Mouse (Mus musculus) small intestine, adult 2 months (tissue): Measurements from ENCODE around the gene Gm38431. TPM values are rescaled to one million over a fixed set of nuclear protein-coding genes. Genes with fewer than 3 reads are reported as not detected.

Source experiments
- H3K27ac ChIP-seq: fragments of 200-500 bp; 2 replicates; pipeline ENCODE4 v1.5.1; 2012; ENCODE audit warnings: low read depth, low read length, control low read depth, inconsistent platforms; ENCODE audit not compliant: insufficient read depth
- H3K27me3 ChIP-seq: fragments of 200-500 bp; 2 replicates; pipeline ENCODE4 v1.6.1; 2012; ENCODE audit warnings: mild to moderate bottlenecking, moderate library complexity, low read length, inconsistent platforms; ENCODE audit not compliant: control insufficient read depth, insufficient read depth
- H3K36me3 ChIP-seq: fragments of 200-500 bp; 2 replicates; pipeline ENCODE4 v1.6.1; 2012; ENCODE audit warnings: mild to moderate bottlenecking, low read length, control low read depth, inconsistent platforms; ENCODE audit not compliant: control insufficient read depth, insufficient read depth
- H3K4me1 ChIP-seq: fragments of 200-500 bp; 2 replicates; pipeline ENCODE4 v1.6.1; 2012; ENCODE audit warnings: low read length, inconsistent platforms, mixed read lengths; ENCODE audit not compliant: control insufficient read depth, insufficient read depth, insufficient read length
- H3K4me3 ChIP-seq: fragments of 200-500 bp; 2 replicates; pipeline ENCODE4 v1.5.1; 2012; ENCODE audit warnings: low read depth, mild to moderate bottlenecking, control low read depth, inconsistent platforms, low read length, moderate library complexity
- CTCF ChIP-seq: fragments of 200-500 bp; IDR thresholded peaks from 2 replicates; pipeline ENCODE4 v1.5.1; 2012; ENCODE audit warnings: low read depth, mild to moderate bottlenecking, control low read depth, inconsistent platforms, low read length, moderate library complexity, mixed read lengths; ENCODE audit not compliant: insufficient replicate concordance, insufficient read length; ENCODE audit errors: extremely low read depth
- POLR2A ChIP-seq: fragments of 200-500 bp; IDR thresholded peaks from 2 replicates; pipeline ENCODE4 v1.6.1; 2012; ENCODE audit warnings: low read depth, mild to moderate bottlenecking, control low read depth, inconsistent platforms, low read length, moderate library complexity
- WGBS: fragments of 180-500 bp; shearing (Covaris S2); methylation state at CpG from one replicate; pipeline ENCODE4 v1.1.7; 2018; 5-methylcytosine and 5-hydroxymethylcytosine counted together
- polyA plus RNA-seq: library from polyadenylated mRNA; depleted of rRNA; stranded (reverse); fragments of >200 nt; gene quantifications from 2 replicates; pipeline ENCODE4 v1.2.3, GENCODE M21; 2012

Gene Gm38431
- polyA plus RNA-seq, 1 experiment, result 6.2 TPM

- TF ChIP-seq POLR2A, result no peak
- TF ChIP-seq CTCF, result no peak
- 64% methylated on average over 9 of the region's 9 CpGs for WGBS
- no peak overlapping the region for H3K27ac ChIP-seq
Measured at GRCm38 (mm10) chr9:21133064-21133707, 41.4 kb upstream of the Gm38431 start.

GRCm38 (mm10) chr9:21132102-21132775, 40.4 kb upstream of the Gm38431 start:
- Histone ChIP-seq H3K4me3 (no peak overlapping the region), H3K27me3 (no peaks in the 10 kb centered on the region), H3K4me1 (peaks cover 12% of the 10 kb centered on the region), H3K36me3 (peaks cover 8% of the 10 kb centered on the region), H3K27ac (no peak overlapping the region)
- TF ChIP-seq CTCF (peak; percentile 36; the same call in 1 of the 2 replicates), POLR2A (no peak)
- WGBS, result 66% methylated on average over 12 of the region's 12 CpGs

More at GRCm38 (mm10) chr9:21133064-21133707, 41.4 kb upstream of the Gm38431 start:
- H3K27me3 ChIP-seq, result no peaks in the 10 kb centered on the region
- no peak overlapping the region for H3K4me3 ChIP-seq
- peaks cover 12% of the 10 kb centered on the region for H3K4me1 ChIP-seq
- peaks cover 2% of the 10 kb centered on the region; the same call in 1 of the 2 replicates for H3K36me3 ChIP-seq

GRCm38 (mm10) chr9:21131059-21131956, 39.5 kb upstream of the Gm38431 start, which contains the start of gene Tyk2:
TSS of gene Tyk2 (minus strand) at chr9:21131243.
- Histone ChIP-seq H3K27me3 (no peaks in the 10 kb centered on the region), H3K36me3 (peaks cover 16% of the 10 kb centered on the region), H3K27ac (peak within 1 kb of the TSS; percentile 42; the same call in 1 of the 2 replicates), H3K4me1 (peaks cover 12% of the 10 kb centered on the region), H3K4me3 (peak within 1 kb of the TSS; percentile 74)
- 5% methylated on average over 37 of the region's 37 CpGs for WGBS
- TF ChIP-seq CTCF (no peak), POLR2A (peak; percentile 81; the same call in 1 of the 2 replicates)

GRCm38 (mm10) chr9:21126259-21126627, 34.4 kb upstream of the Gm38431 start:
- Histone ChIP-seq H3K4me1 (peaks cover 3% of the 10 kb centered on the region; the same call in 1 of the 2 replicates), H3K27me3 (no peaks in the 10 kb centered on the region), H3K36me3 (peaks cover 46% of the 10 kb centered on the region), H3K4me3 (no peak overlapping the region), H3K27ac (no peak overlapping the region)
- WGBS, result 63% methylated on average over 2 of the region's 2 CpGs
- TF ChIP-seq POLR2A (no peak), CTCF (no peak)

- peaks cover 3% of the 10 kb centered on the region; the same call in 1 of the 2 replicates for H3K4me1 ChIP-seq
- WGBS, result 80% methylated on average over 9 of the region's 9 CpGs
- peaks cover 49% of the 10 kb centered on the region for H3K36me3 ChIP-seq
- TF ChIP-seq CTCF, result no peak
- no peak for TF ChIP-seq POLR2A
- no peak overlapping the region for H3K4me3 ChIP-seq
- H3K27ac ChIP-seq, result no peak overlapping the region
- H3K27me3 ChIP-seq, result no peaks in the 10 kb centered on the region
Measured at GRCm38 (mm10) chr9:21125502-21126258, 33.9 kb upstream of the Gm38431 start.

GRCm38 (mm10) chr9:21124837-21125236, 33.0 kb upstream of the Gm38431 start:
- peaks cover 52% of the 10 kb centered on the region for H3K36me3 ChIP-seq

More at GRCm38 (mm10) chr9:21124837-21125236, 33.0 kb upstream of the Gm38431 start:
- Histone ChIP-seq H3K27me3 (no peaks in the 10 kb centered on the region), H3K4me3 (no peak overlapping the region), H3K4me1 (no peaks in the 10 kb centered on the region), H3K27ac (no peak overlapping the region)
- WGBS, result 84% methylated on average over 5 of the region's 5 CpGs
- TF ChIP-seq POLR2A (no peak), CTCF (no peak)
